Mouse (Mus musculus): ENCODE measurements around the gene Gm7358. TPM values are rescaled to one million over a fixed set of nuclear protein-coding genes. Genes with fewer than 3 reads are reported as not detected.
"Not testable (repeated sequence)": the region's sequence is repeated elsewhere in the genome, so short reads cannot be mapped to it uniquely, and the experiment has no call there.

The Gm7358 gene
- not detected in 2 replicates for polyA plus RNA-seq (2015; fragmentation: Nextera tagmentation; extraction: Ambion mirVana)

DNA sequence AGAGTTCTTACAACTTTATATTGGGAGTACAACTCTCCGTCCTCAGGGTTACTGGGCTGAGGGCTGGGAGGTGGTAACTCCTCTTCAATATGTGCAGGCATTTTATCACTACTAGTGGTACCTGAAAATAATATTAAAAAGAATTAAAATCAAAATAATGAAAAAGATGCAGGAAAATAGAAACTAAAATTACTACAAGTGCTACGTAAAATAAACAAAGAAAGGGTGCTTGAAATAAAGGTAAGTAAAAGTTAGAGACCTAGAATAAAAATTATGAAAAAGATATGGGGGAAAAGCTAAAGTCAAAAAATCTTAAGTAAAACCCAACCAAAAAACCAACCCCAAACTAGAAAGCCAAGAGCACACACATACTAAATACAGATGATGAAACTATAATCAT, at the start of gene Gm7358:
Gene Gm7358 (minus strand): TSS at position 101 of the 400 bp plus-strand sequence.
- not testable (repeated sequence) for ATAC-seq (ENCODE audit: low FRiP score); H3K27ac ChIP-seq (replicated peaks); H3K4me1 ChIP-seq; H3K36me3 ChIP-seq; H3K4me2 ChIP-seq; H3K9me3 ChIP-seq (replicated peaks); H3K4me3 ChIP-seq (replicated peaks); H3K27me3 ChIP-seq (replicated peaks); H3K9ac ChIP-seq (replicated peaks)
- WGBS, result no CpG with 5 or more reads among the region's 2 CpGs

GRCm38 (mm10) chr17:14103018-14103417, 43.7 kb upstream of the Gm7358 start:
- not testable (repeated sequence) for H3K36me3 ChIP-seq; H3K9me3 ChIP-seq (replicated peaks); H3K4me1 ChIP-seq; H3K27me3 ChIP-seq (replicated peaks); H3K4me3 ChIP-seq (replicated peaks); ATAC-seq (ENCODE audit: low FRiP score); H3K27ac ChIP-seq (replicated peaks); H3K4me2 ChIP-seq; H3K9ac ChIP-seq (replicated peaks)
- 38% methylated on average over 3 of the region's 3 CpGs for WGBS

DNA sequence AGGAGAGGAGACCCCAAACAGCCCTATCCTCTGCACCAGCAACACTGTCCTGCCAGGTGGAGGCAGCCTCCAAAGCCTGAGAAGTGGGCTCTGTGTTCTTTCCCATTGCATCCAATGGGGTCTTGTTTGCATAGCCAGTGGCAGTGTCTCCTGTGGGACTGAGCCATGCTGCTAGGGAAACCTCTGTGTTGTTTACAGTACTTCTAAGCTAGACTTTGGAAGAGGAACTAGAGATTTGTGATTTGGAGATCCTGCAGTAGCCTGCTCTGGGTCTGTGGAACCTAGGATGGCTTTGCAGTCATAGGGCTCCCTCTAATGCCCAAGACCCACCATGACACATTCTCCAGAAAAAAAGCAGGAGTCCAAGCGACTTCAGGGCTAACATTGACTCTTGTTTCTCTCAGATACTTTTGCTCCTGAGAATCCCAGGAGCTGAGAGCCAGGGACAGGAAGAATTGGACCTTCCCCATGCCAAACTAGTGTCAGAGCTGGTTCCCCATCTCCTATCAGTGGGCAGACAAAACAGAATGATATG, 42.2 kb upstream of the Gm7358 start:
- H3K4me2 ChIP-seq; ATAC-seq (ENCODE audit: low FRiP score); H3K4me3 ChIP-seq (replicated peaks); H3K36me3 ChIP-seq; H3K9ac ChIP-seq (replicated peaks); H3K4me1 ChIP-seq; H3K9me3 ChIP-seq (replicated peaks); H3K27me3 ChIP-seq (replicated peaks); H3K27ac ChIP-seq (replicated peaks): not testable (repeated sequence)
- 32% methylated on average over 1 of the region's 1 CpGs for WGBS

- not testable (repeated sequence) for H3K36me3 ChIP-seq; H3K4me2 ChIP-seq; H3K9me3 ChIP-seq (replicated peaks); ATAC-seq (ENCODE audit: low FRiP score); H3K4me3 ChIP-seq (replicated peaks); H3K9ac ChIP-seq (replicated peaks); H3K4me1 ChIP-seq; H3K27ac ChIP-seq (replicated peaks); H3K27me3 ChIP-seq (replicated peaks)
- 58% methylated on average over 3 of the region's 3 CpGs for WGBS
Observed at GRCm38 (mm10) chr17:14099886-14100285, 40.6 kb upstream of the Gm7358 start.

- WGBS, result 48% methylated on average over 3 of the region's 7 CpGs
- not testable (repeated sequence) for H3K4me2 ChIP-seq; H3K9ac ChIP-seq (replicated peaks); H3K27ac ChIP-seq (replicated peaks); ATAC-seq (ENCODE audit: low FRiP score); H3K27me3 ChIP-seq (replicated peaks); H3K4me1 ChIP-seq; H3K36me3 ChIP-seq; H3K9me3 ChIP-seq (replicated peaks); H3K4me3 ChIP-seq (replicated peaks)
Observed at GRCm38 (mm10) chr17:14094165-14094564, 34.8 kb upstream of the Gm7358 start.

- not testable (repeated sequence) for H3K4me3 ChIP-seq (replicated peaks); H3K4me1 ChIP-seq; H3K9ac ChIP-seq (replicated peaks); H3K4me2 ChIP-seq; ATAC-seq (ENCODE audit: low FRiP score); H3K36me3 ChIP-seq; H3K9me3 ChIP-seq (replicated peaks); H3K27me3 ChIP-seq (replicated peaks); H3K27ac ChIP-seq (replicated peaks)
- 8% methylated on average over 1 of the region's 1 CpGs for WGBS
Observed at GRCm38 (mm10) chr17:14086629-14087028, 27.3 kb upstream of the Gm7358 start.

GRCm38 (mm10) chr17:14041880-14042279, 17.5 kb downstream of the Gm7358 start:
- not testable (repeated sequence) for H3K4me2 ChIP-seq; H3K9ac ChIP-seq (replicated peaks); H3K4me3 ChIP-seq (replicated peaks); ATAC-seq (ENCODE audit: low FRiP score); H3K36me3 ChIP-seq; H3K27ac ChIP-seq (replicated peaks); H3K27me3 ChIP-seq (replicated peaks); H3K9me3 ChIP-seq (replicated peaks); H3K4me1 ChIP-seq
- 47% methylated on average over 1 of the region's 2 CpGs for WGBS

- H3K9ac ChIP-seq (replicated peaks); H3K9me3 ChIP-seq (replicated peaks); H3K27ac ChIP-seq (replicated peaks); H3K4me1 ChIP-seq; H3K27me3 ChIP-seq (replicated peaks); H3K4me3 ChIP-seq (replicated peaks); H3K36me3 ChIP-seq; ATAC-seq (ENCODE audit: low FRiP score); H3K4me2 ChIP-seq: not testable (repeated sequence)
- WGBS, result 57% methylated on average over 1 of the region's 2 CpGs
Observed at GRCm38 (mm10) chr17:14037012-14037411, 22.3 kb downstream of the Gm7358 start.

DNA sequence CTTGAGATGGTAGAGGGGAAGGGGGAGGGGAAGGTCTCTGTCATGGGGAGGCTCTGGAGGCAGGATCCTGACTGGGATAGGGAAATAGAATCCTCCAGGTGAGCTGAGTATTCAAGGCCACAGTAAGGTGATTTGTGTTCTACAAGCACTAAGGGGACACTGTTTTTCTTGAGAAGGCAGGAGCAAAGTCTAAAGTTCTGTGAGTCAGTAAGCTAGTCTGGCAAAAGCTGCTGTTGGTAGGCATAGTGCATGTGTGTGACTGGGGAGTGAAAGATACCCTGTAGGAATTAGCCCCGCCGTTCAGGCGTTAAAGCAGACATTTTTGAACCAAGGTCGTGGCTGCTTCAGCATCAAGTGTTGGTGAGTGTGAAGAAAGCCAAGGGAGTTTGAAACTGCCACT, 23.2 kb downstream of the Gm7358 start:
- not testable (repeated sequence) for H3K36me3 ChIP-seq; ATAC-seq (ENCODE audit: low FRiP score); H3K4me3 ChIP-seq (replicated peaks); H3K27me3 ChIP-seq (replicated peaks); H3K4me2 ChIP-seq; H3K27ac ChIP-seq (replicated peaks); H3K4me1 ChIP-seq; H3K9ac ChIP-seq (replicated peaks); H3K9me3 ChIP-seq (replicated peaks)
- WGBS, result 95% methylated on average over 4 of the region's 4 CpGs

Other genes starting within 250 kb of the Gm7358 start
- not detected in 2 replicates for gene Gm7168, start 111.2 kb downstream of the Gm7358 start, polyA plus RNA-seq (2015; fragmentation: Nextera tagmentation; extraction: Ambion mirVana)
- gene Gm7356, start 55.8 kb downstream of the Gm7358 start, polyA plus RNA-seq (2015; fragmentation: Nextera tagmentation; extraction: Ambion mirVana), result not detected in 2 replicates
- gene Dact2, start 144.8 kb upstream of the Gm7358 start, polyA plus RNA-seq (2015; fragmentation: Nextera tagmentation; extraction: Ambion mirVana), result 3.7 and 9.1 TPM in 2 replicates
- 12.8 and 34.6 TPM in 2 replicates for gene Smoc2, start 220.0 kb upstream of the Gm7358 start, polyA plus RNA-seq (2015; fragmentation: Nextera tagmentation; extraction: Ambion mirVana)